Mouse (Mus musculus): ENCODE results near the gene Rnf166. TPM values are rescaled to one million over a fixed set of nuclear protein-coding genes. Genes with fewer than 3 reads are reported as not detected.

Rnf166 gene
- polyA plus RNA-seq, 1 experiment = 36.3 TPM

DNA sequence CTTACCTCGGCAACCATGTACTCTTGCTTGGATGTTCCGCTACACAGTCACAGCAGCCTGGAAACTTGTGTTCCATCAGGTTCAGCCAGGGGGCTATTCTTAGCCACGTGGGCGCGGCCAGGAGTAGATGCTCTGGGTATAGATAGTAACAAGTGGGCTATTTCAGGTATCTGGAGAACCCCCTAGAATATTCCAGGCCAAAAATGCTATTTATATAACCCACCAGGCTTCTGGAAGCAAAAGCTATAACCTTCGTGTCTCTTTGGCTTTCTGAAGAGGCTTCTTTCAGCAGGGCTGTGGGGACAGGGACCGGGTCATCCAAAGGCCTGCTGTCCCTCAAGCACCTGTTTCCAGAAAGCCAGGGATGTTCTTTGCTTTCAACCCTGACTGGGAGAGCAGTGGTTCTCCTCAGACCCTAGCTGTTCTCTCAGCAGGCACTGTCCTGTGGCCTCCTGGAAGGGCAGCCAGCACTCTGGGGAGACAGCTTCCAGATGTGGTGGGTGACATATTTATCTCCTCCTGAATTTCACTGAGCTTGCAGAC is 24.6 kb downstream of the Rnf166 start:
- H3K79me2 ChIP-seq (ENCODE audit: control insufficient read depth, insufficient read depth) = no peaks in the 10 kb centered on the region
- no peaks in the 10 kb centered on the region for H3K36me3 ChIP-seq (ENCODE audit: control insufficient read depth, insufficient read depth)
- no peak overlapping the region for H3K4me2 ChIP-seq (ENCODE audit: low read depth)
- no peak overlapping the region for H3ac ChIP-seq (ENCODE audit: control insufficient read depth, insufficient read length)
- no peak overlapping the region for H3K4me3 ChIP-seq
- TF ChIP-seq TCF12 (IDR thresholded peaks at IDR 0.05; ENCODE audit: insufficient read depth, poor library complexity, severe bottlenecking) (no peak), MYOD1 (IDR thresholded peaks at IDR 0.05; ENCODE audit: control insufficient read depth in 1 of 3, insufficient read length in 2 of 3, low read depth in 2 of 3) (peak in 2 of 3 experiments; percentile 30 to 47), MYOG (IDR thresholded peaks at IDR 0.05; ENCODE audit: control insufficient read depth in 1 of 3, insufficient read depth in 1 of 3, insufficient read length in 2 of 3, low read depth in 2 of 3) (peak in 2 of 3 experiments; percentile 49 to 52), SRF (IDR thresholded peaks at IDR 0.05; ENCODE audit: control insufficient read depth, insufficient read length, low read depth) (no peak)
- peaks cover 5% of the 10 kb centered on the region for H3K27me3 ChIP-seq (ENCODE audit: control insufficient read depth, insufficient read depth, insufficient read length)

DNA sequence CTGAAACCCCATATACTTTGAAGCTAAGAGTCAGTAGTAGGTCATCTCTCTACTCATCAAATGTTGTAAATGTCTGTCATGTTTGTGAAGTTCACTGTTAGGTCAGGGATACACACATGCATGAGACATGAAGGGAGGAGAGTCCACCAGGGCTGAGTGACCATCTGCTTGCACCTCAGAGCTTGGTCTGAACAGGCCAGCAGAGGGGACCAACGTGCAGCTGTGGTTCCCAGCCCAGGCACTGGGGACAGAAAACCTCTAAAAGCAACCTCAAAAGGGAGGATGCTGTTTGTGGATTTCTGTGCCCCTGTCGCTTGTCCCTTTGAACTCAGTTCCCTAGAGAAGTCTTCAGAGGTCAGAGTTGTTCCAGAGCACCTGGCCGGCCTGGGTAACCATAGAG is 30.7 kb downstream of the Rnf166 start:
- no peaks in the 10 kb centered on the region for H3K27me3 ChIP-seq (ENCODE audit: control insufficient read depth, insufficient read depth, insufficient read length)
- no peaks in the 10 kb centered on the region for H3K36me3 ChIP-seq (ENCODE audit: control insufficient read depth, insufficient read depth)
- no peak overlapping the region for H3K4me3 ChIP-seq
- H3ac ChIP-seq (ENCODE audit: control insufficient read depth, insufficient read length) = no peak overlapping the region
- TF ChIP-seq TCF12 (IDR thresholded peaks at IDR 0.05; ENCODE audit: insufficient read depth, poor library complexity, severe bottlenecking) (no peak), REST (IDR thresholded peaks at IDR 0.05; ENCODE audit: insufficient read depth, insufficient read length) (no peak), USF1 (IDR thresholded peaks at IDR 0.05; ENCODE audit: low read depth) (no peak), POLR2AphosphoS2 (IDR thresholded peaks at IDR 0.05; ENCODE audit: insufficient read length, low read depth) (no peak), MAX (IDR thresholded peaks at IDR 0.05; ENCODE audit: low read depth) (no peak), TCF3 (IDR thresholded peaks at IDR 0.05; ENCODE audit: insufficient read length, low read depth) (no peak), POLR2A (IDR thresholded peaks at IDR 0.05; ENCODE audit: insufficient read length, low read depth) (no peak), CEBPB (IDR thresholded peaks at IDR 0.05; ENCODE audit: insufficient read depth, poor library complexity, severe bottlenecking) (no peak), MYOD1 (IDR thresholded peaks at IDR 0.05; ENCODE audit: control insufficient read depth in 1 of 3, insufficient read length in 2 of 3, low read depth in 2 of 3) (peak in 1 of 3 experiments; percentile 18), MYOG (IDR thresholded peaks at IDR 0.05; ENCODE audit: control insufficient read depth in 1 of 3, insufficient read depth in 1 of 3, insufficient read length in 2 of 3, low read depth in 2 of 3) (peak in 1 of 3 experiments; percentile 40), SRF (IDR thresholded peaks at IDR 0.05; ENCODE audit: control insufficient read depth, insufficient read length, low read depth) (no peak), E2F4 (IDR thresholded peaks at IDR 0.05; ENCODE audit: insufficient read depth) (no peak)
- peak overlapping the region; percentile 84 for H3K4me2 ChIP-seq (ENCODE audit: low read depth)
- H3K79me2 ChIP-seq (ENCODE audit: control insufficient read depth, insufficient read depth) = peaks cover 16% of the 10 kb centered on the region

DNA sequence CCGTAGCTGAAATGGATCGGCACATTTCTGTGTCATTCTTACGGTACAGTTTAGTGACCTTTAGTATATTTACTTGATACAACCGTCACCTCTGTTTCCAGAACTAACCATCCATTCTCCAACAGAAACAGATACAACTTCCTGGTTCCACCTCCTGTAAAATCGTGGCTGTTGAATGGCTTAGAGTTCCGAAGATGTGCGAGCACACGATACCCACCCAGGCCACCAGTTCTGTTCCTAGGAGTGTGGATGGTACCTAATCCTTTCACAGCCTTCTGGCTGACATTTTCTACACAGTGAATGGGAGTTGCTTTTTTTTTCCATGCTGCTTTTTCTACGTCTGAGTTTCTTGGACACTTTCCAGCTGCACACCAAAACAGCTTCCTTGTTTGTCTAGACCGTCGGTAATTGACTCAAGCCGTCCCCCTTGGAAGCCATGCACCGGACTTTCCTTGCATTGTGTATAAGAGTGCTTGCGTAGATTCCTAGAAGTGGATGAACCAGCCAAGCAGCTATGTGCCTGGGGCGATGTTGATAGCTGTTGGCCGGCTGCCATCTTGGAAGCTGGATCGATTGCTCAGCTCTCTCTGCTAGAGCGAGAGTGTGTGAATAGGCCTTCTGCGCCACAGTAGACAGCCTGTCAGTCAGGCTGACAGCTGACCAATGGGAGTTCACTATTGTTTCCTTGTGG is 31.7 kb downstream of the Rnf166 start:
- peak overlapping the region; percentile 13 for H3ac ChIP-seq (ENCODE audit: control insufficient read depth, insufficient read length)
- H3K4me3 ChIP-seq = peak overlapping the region; percentile 65
- H3K36me3 ChIP-seq (ENCODE audit: control insufficient read depth, insufficient read depth) = no peaks in the 10 kb centered on the region
- H3K27me3 ChIP-seq (ENCODE audit: control insufficient read depth, insufficient read depth, insufficient read length) = no peaks in the 10 kb centered on the region
- H3K4me2 ChIP-seq (ENCODE audit: low read depth) = peak overlapping the region; percentile 84
- TF ChIP-seq POLR2AphosphoS2 (IDR thresholded peaks at IDR 0.05; ENCODE audit: insufficient read length, low read depth) (no peak), REST (IDR thresholded peaks at IDR 0.05; ENCODE audit: insufficient read depth, insufficient read length) (no peak), USF1 (IDR thresholded peaks at IDR 0.05; ENCODE audit: low read depth) (no peak), POLR2A (IDR thresholded peaks at IDR 0.05; ENCODE audit: insufficient read length, low read depth) (peak; percentile 29), MAX (IDR thresholded peaks at IDR 0.05; ENCODE audit: low read depth) (no peak), MYOD1 (IDR thresholded peaks at IDR 0.05; ENCODE audit: control insufficient read depth in 1 of 3, insufficient read length in 2 of 3, low read depth in 2 of 3) (no peak), MYOG (IDR thresholded peaks at IDR 0.05; ENCODE audit: control insufficient read depth in 1 of 3, insufficient read depth in 1 of 3, insufficient read length in 2 of 3, low read depth in 2 of 3) (no peak), SRF (IDR thresholded peaks at IDR 0.05; ENCODE audit: control insufficient read depth, insufficient read length, low read depth) (no peak)
- H3K79me2 ChIP-seq (ENCODE audit: control insufficient read depth, insufficient read depth) = peaks cover 16% of the 10 kb centered on the region

DNA sequence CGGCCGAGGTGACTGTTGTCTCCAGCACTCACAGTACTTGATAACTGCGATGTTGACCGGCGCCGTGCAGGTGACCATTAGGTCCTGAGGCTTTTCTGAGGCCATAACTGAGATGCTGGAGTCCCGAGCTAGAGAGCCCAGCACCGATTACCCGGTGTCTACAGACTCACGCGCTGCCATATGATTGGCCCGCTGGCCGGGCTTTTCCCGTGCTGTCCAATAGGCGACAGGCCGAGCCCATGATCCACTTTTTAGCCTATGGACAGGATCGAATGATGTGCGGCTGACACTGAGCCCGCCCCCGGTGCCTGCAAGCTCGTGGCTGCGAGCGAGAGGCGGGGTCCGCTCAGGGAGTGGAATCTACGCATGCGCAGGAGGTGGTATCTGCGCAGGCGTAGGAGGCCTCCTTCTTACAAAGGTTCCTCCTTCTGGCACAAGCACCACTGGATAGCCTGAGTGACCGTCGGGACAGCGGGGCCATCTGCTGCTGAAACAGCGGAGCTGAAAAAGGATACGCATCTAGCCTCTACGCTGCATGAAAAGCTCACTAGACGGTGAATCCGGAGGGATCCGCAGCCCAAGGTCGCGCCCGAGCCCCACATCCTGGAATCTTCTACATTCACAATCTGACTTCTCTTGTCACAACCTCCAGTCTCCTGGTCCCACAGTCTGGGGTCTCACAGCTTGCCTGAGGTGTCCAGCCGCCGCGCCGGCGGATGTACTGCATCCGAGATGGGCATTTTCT is 32.4 kb downstream of the Rnf166 start, which contains the start of gene Mvd:
TSS of gene Mvd (minus strand) at position 161 of the 745 bp plus-strand sequence.
- no peaks in the 10 kb centered on the region for H3K27me3 ChIP-seq (ENCODE audit: control insufficient read depth, insufficient read depth, insufficient read length)
- TF ChIP-seq SRF (IDR thresholded peaks at IDR 0.05; ENCODE audit: control insufficient read depth, insufficient read length, low read depth) (peak; percentile 28), POLR2A (IDR thresholded peaks at IDR 0.05; ENCODE audit: insufficient read length, low read depth) (peak; percentile 94), MYOG (IDR thresholded peaks at IDR 0.05; ENCODE audit: control insufficient read depth in 1 of 3, insufficient read depth in 1 of 3, insufficient read length in 2 of 3, low read depth in 2 of 3) (peak in 1 of 3 experiments; percentile 4), MAX (IDR thresholded peaks at IDR 0.05; ENCODE audit: low read depth) (no peak), POLR2AphosphoS2 (IDR thresholded peaks at IDR 0.05; ENCODE audit: insufficient read length, low read depth) (peak; percentile 95), USF1 (IDR thresholded peaks at IDR 0.05; ENCODE audit: low read depth) (no peak), MYOD1 (IDR thresholded peaks at IDR 0.05; ENCODE audit: control insufficient read depth in 1 of 3, insufficient read length in 2 of 3, low read depth in 2 of 3) (peak in 2 of 3 experiments; percentile 6 to 11)
- H3K4me2 ChIP-seq (ENCODE audit: low read depth) = peak within 1 kb of the TSS; percentile 91
- H3K4me3 ChIP-seq = peak within 1 kb of the TSS; percentile 65
- peak within 1 kb of the TSS; percentile 13 for H3ac ChIP-seq (ENCODE audit: control insufficient read depth, insufficient read length)
- peaks cover 16% of the 10 kb centered on the region for H3K79me2 ChIP-seq (ENCODE audit: control insufficient read depth, insufficient read depth)
- peaks cover 4% of the 10 kb centered on the region for H3K36me3 ChIP-seq (ENCODE audit: control insufficient read depth, insufficient read depth)

All from myocyte (in vitro differentiated cells).